Mouse (Mus musculus) intestine, embryonic 15.5 days (tissue): ENCODE measurements around the gene Gm49380. TPM values are rescaled to one million over a fixed set of nuclear protein-coding genes. Genes with fewer than 3 reads are reported as not detected.

ENCODE experiments used
- ATAC-seq: fragments of 200-750 bp; cut with Nextera tagmentation; 2 replicates; pipeline ENCODE4 v1.8.0; 2017; ENCODE audit warnings: moderate TSS enrichment, moderate library complexity
- H3K27ac ChIP-seq: fragments of 300-500 bp; sonication (generic); 2 replicates; pipeline ENCODE4 v1.5.1; 2015; ENCODE audit warnings: mild to moderate bottlenecking, inconsistent platforms
- H3K27me3 ChIP-seq: fragments of 300-500 bp; sonication (generic); replicated peaks from 2 replicates; pipeline ENCODE4 v1.6.1; 2015; ENCODE audit warnings: inconsistent platforms
- H3K36me3 ChIP-seq: fragments of 300-500 bp; sonication (generic); 2 replicates; pipeline ENCODE4 v1.6.1; 2015; ENCODE audit warnings: inconsistent platforms
- H3K4me1 ChIP-seq: fragments of 300-500 bp; sonication (generic); replicated peaks from 2 replicates; pipeline ENCODE4 v1.6.1; 2015; ENCODE audit warnings: inconsistent platforms
- H3K4me2 ChIP-seq: fragments of 300-500 bp; sonication (generic); replicated peaks from 2 replicates; pipeline ENCODE4 v1.6.1; 2015; ENCODE audit warnings: mild to moderate bottlenecking, inconsistent platforms
- H3K4me3 ChIP-seq: fragments of 300-500 bp; sonication (generic); replicated peaks from 2 replicates; pipeline ENCODE4 v1.5.1; 2015; ENCODE audit warnings: inconsistent platforms
- H3K9ac ChIP-seq: fragments of 300-500 bp; sonication (generic); 2 replicates; pipeline ENCODE4 v1.6.1; 2015; ENCODE audit warnings: inconsistent platforms
- H3K9me3 ChIP-seq: fragments of 300-500 bp; sonication (generic); 2 replicates; pipeline ENCODE4 v1.6.1; 2016; ENCODE audit warnings: inconsistent platforms
- WGBS: fragments of 180-500 bp; shearing (Covaris S2); methylation state at CpG from one replicate; pipeline ENCODE4 v1.1.7; 2015; 5-methylcytosine and 5-hydroxymethylcytosine counted together
- polyA plus RNA-seq: library from polyadenylated mRNA; unstranded; fragments of >200 nt; fragmentation: Nextera tagmentation; extraction: Ambion mirVana; gene quantifications from 2 replicates; pipeline ENCODE4 v1.2.1, GENCODE M21; 2015

Gene Gm49380
- polyA plus RNA-seq, 1 experiment from 2014 or later: 0.10 TPM

GRCm38 (mm10) chr9:44076764-44077120 lies 36.6 kb downstream of the Gm49380 start:
- Histone ChIP-seq H3K9ac (no peak overlapping the region), H3K4me3 (no peak overlapping the region), H3K4me1 (peaks cover 27% of the 10 kb centered on the region), H3K27me3 (no peaks in the 10 kb centered on the region), H3K36me3 (no peaks in the 10 kb centered on the region), H3K27ac (no peak overlapping the region), H3K9me3 (no peaks in the 10 kb centered on the region), H3K4me2 (no peak overlapping the region)
- WGBS: 24% methylated on average over 5 of the region's 5 CpGs
- no peak for ATAC-seq

DNA sequence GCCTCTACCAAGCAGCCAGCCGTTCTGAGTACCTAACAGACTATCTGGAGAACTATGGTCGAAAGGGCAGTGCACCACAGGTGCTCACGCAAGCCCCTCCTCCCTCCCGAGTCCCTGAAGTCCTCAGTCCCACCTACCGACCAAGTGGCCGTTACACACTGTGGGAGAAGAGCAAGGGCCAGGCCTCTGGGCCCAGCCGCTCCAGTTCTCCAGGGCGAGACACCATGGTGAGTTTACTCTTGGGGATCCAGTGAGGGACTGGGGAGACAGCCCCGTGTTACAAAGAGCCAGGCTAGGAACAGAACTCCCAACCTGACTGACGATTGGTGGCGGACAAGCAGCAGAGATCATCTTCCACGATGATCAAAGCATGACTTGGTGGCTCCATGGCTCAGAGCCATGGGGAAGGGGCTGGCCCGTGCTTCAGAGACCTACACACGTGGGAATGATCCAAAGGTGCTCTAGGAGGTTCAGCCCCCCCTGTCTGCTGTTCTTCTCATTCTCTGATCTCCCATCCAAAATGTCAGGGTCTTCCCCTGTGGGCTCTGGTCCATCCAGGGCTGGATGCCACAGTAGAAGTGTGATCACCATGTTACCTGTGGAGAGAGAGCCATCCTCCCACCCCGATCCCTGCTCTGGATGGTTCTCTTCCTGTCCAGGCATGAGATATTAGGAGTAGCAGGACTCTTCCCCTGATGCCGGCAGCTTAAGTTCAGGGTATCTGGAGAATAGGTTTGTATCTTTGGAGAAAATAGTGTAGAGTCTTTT lies 37.1 kb downstream of the Gm49380 start:
- H3K27ac ChIP-seq: no peak overlapping the region

GRCm38 (mm10) chr9:44075276-44075995 lies 37.9 kb downstream of the Gm49380 start:
- Histone ChIP-seq H3K9ac (no peak overlapping the region), H3K4me3 (no peak overlapping the region), H3K36me3 (no peaks in the 10 kb centered on the region), H3K4me1 (peaks cover 38% of the 10 kb centered on the region), H3K27ac (no peak overlapping the region), H3K9me3 (no peaks in the 10 kb centered on the region), H3K4me2 (no peak overlapping the region), H3K27me3 (no peaks in the 10 kb centered on the region)
- 79% methylated on average over 24 of the region's 24 CpGs for WGBS
- ATAC-seq: no peak

More for the DNA sequence above, 37.1 kb downstream of the Gm49380 start:
- no peak overlapping the region for H3K9ac ChIP-seq
- no peak for ATAC-seq
- H3K36me3 ChIP-seq: no peaks in the 10 kb centered on the region
- WGBS: 71% methylated on average over 16 of the region's 16 CpGs
- peaks cover 30% of the 10 kb centered on the region for H3K4me1 ChIP-seq
- no peaks in the 10 kb centered on the region for H3K27me3 ChIP-seq
- no peaks in the 10 kb centered on the region for H3K9me3 ChIP-seq
- H3K4me2 ChIP-seq: no peak overlapping the region
- H3K4me3 ChIP-seq: no peak overlapping the region

- no peaks in the 10 kb centered on the region for H3K27me3 ChIP-seq
- no peaks in the 10 kb centered on the region for H3K9me3 ChIP-seq
- peaks cover 33% of the 10 kb centered on the region for H3K4me1 ChIP-seq
- H3K4me2 ChIP-seq: no peak overlapping the region
- ATAC-seq: no peak
- H3K27ac ChIP-seq: no peak overlapping the region
- H3K4me3 ChIP-seq: no peak overlapping the region
- H3K9ac ChIP-seq: no peak overlapping the region
- WGBS: 61% methylated on average over 9 of the region's 9 CpGs
- no peaks in the 10 kb centered on the region for H3K36me3 ChIP-seq
Observed at GRCm38 (mm10) chr9:44074395-44075275, 38.7 kb downstream of the Gm49380 start.

- Histone ChIP-seq H3K9ac (no peak overlapping the region), H3K27me3 (no peaks in the 10 kb centered on the region), H3K36me3 (no peaks in the 10 kb centered on the region), H3K4me1 (peaks cover 20% of the 10 kb centered on the region), H3K9me3 (no peaks in the 10 kb centered on the region), H3K27ac (no peak overlapping the region), H3K4me3 (no peak overlapping the region), H3K4me2 (no peak overlapping the region)
- no peak for ATAC-seq
- WGBS: 72% methylated on average over 5 of the region's 5 CpGs
Observed at GRCm38 (mm10) chr9:44073115-44073514, 40.2 kb downstream of the Gm49380 start.

DNA sequence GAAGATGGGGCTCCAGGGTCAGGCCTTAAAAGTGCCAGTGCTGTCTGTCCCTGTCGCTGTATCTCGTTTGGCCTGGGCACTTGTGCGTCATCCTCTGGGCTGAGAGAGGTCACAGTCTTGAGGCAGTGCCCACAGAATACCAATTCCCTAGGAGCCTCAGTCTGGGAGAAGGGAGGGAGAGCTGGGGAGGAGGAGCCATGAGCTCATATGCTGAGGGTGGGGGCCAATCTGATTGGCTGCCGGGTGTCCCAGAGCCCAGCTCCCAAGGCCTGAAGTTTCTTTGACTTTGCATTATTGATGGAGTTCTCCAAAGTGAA lies 40.7 kb downstream of the Gm49380 start:
- H3K27ac ChIP-seq: no peak overlapping the region
- no peaks in the 10 kb centered on the region for H3K27me3 ChIP-seq
- no peaks in the 10 kb centered on the region for H3K36me3 ChIP-seq
- peaks cover 20% of the 10 kb centered on the region for H3K4me1 ChIP-seq
- H3K4me3 ChIP-seq: no peak overlapping the region
- H3K4me2 ChIP-seq: no peak overlapping the region
- no peaks in the 10 kb centered on the region for H3K9me3 ChIP-seq
- peak overlapping the region; percentile 13; the same call in 1 of the 2 replicates for H3K9ac ChIP-seq
- WGBS: 52% methylated on average over 4 of the region's 4 CpGs
- no peak for ATAC-seq

- no peak for ATAC-seq
- WGBS: 42% methylated on average over 11 of the region's 11 CpGs
- Histone ChIP-seq H3K9ac (peak overlapping the region; percentile 13; the same call in 1 of the 2 replicates), H3K27ac (no peak overlapping the region), H3K4me2 (no peak overlapping the region), H3K36me3 (no peaks in the 10 kb centered on the region), H3K27me3 (no peaks in the 10 kb centered on the region), H3K4me3 (no peak overlapping the region), H3K4me1 (peaks cover 23% of the 10 kb centered on the region), H3K9me3 (no peaks in the 10 kb centered on the region)
Observed at GRCm38 (mm10) chr9:44071914-44072598, 41.2 kb downstream of the Gm49380 start.

DNA sequence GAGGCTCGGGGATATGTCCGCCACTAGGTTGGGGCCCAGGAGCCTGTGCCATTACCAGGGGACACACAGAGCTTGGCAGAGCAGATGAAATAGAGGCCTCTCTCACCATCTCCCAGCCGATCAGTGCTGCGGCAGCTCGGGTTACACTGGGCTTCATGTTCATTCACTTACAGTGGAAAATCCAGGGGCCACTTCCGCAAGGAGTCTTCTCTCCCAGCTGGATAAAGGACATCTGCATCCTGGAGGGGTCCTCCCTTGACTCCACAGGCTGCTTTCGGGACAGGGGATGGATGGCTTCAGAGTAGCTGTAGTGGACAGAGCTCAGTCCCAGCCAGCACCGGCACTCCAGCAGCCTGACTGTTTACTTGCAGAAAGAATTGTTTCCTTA lies 42.5 kb downstream of the Gm49380 start:
- peaks cover 25% of the 10 kb centered on the region for H3K4me1 ChIP-seq
- ATAC-seq: no peak
- H3K9me3 ChIP-seq: no peaks in the 10 kb centered on the region
- no peak overlapping the region for H3K9ac ChIP-seq
- WGBS: 34% methylated on average over 8 of the region's 8 CpGs
- no peak overlapping the region for H3K4me3 ChIP-seq
- no peak overlapping the region for H3K4me2 ChIP-seq
- H3K36me3 ChIP-seq: no peaks in the 10 kb centered on the region
- H3K27ac ChIP-seq: no peak overlapping the region
- H3K27me3 ChIP-seq: no peaks in the 10 kb centered on the region

- 59% methylated on average over 14 of the region's 14 CpGs for WGBS
- Histone ChIP-seq H3K9me3 (no peaks in the 10 kb centered on the region), H3K4me3 (no peak overlapping the region), H3K4me2 (no peak overlapping the region), H3K4me1 (peaks cover 25% of the 10 kb centered on the region), H3K27ac (no peak overlapping the region), H3K27me3 (no peaks in the 10 kb centered on the region), H3K9ac (no peak overlapping the region), H3K36me3 (no peaks in the 10 kb centered on the region)
- no peak for ATAC-seq
Observed at GRCm38 (mm10) chr9:44070113-44070843, 43.0 kb downstream of the Gm49380 start.

DNA sequence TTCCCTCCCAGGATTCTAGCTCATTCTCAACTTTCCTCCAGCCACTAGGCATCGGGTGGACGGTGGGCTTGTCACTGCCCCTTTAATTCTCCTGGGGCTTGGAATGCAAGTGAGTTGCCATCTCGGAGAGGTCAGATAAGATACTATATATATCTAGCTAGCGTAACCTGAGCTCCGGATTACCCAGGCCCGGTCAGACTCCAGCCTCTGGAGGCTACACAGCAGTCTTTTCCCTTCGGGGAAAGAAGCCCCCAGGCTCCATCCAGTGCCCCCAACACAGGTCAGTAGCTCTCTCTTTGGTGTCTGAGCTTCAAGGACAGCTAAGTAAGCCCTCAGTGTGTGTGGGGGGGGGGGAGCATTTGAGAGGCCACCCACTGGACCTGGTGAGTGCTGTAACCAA lies 44.0 kb downstream of the Gm49380 start:
- H3K4me1 ChIP-seq: peaks cover 25% of the 10 kb centered on the region
- 25% methylated on average over 7 of the region's 7 CpGs for WGBS
- ATAC-seq: no peak

GRCm38 (mm10) chr9:44067960-44068330 lies 45.4 kb downstream of the Gm49380 start:
- no peak for ATAC-seq
- Histone ChIP-seq H3K27ac (no peak overlapping the region), H3K4me1 (peaks cover 25% of the 10 kb centered on the region), H3K9ac (no peak overlapping the region), H3K27me3 (no peaks in the 10 kb centered on the region), H3K36me3 (no peaks in the 10 kb centered on the region), H3K4me2 (peak overlapping the region; percentile 94; the same call in 1 of the 2 replicates), H3K4me3 (no peak overlapping the region), H3K9me3 (no peaks in the 10 kb centered on the region)
- WGBS: 85% methylated on average over 6 of the region's 6 CpGs

More for the DNA sequence above, 44.0 kb downstream of the Gm49380 start:
- Histone ChIP-seq H3K4me3 (no peak overlapping the region), H3K9ac (no peak overlapping the region), H3K4me2 (no peak overlapping the region), H3K27me3 (no peaks in the 10 kb centered on the region), H3K9me3 (no peaks in the 10 kb centered on the region), H3K27ac (no peak overlapping the region), H3K36me3 (no peaks in the 10 kb centered on the region)
